Mouse (Mus musculus): ENCODE data around the gene Itga7. TPM values are rescaled to one million over a fixed set of nuclear protein-coding genes. Genes with fewer than 3 reads are reported as not detected.
"Not testable (repeated sequence)": the region's sequence is repeated elsewhere in the genome, so short reads cannot be mapped to it uniquely, and the experiment has no call there.

The Itga7 gene
- polyA plus RNA-seq, 1 experiment from 2014 or later = 2.4 TPM

DNA sequence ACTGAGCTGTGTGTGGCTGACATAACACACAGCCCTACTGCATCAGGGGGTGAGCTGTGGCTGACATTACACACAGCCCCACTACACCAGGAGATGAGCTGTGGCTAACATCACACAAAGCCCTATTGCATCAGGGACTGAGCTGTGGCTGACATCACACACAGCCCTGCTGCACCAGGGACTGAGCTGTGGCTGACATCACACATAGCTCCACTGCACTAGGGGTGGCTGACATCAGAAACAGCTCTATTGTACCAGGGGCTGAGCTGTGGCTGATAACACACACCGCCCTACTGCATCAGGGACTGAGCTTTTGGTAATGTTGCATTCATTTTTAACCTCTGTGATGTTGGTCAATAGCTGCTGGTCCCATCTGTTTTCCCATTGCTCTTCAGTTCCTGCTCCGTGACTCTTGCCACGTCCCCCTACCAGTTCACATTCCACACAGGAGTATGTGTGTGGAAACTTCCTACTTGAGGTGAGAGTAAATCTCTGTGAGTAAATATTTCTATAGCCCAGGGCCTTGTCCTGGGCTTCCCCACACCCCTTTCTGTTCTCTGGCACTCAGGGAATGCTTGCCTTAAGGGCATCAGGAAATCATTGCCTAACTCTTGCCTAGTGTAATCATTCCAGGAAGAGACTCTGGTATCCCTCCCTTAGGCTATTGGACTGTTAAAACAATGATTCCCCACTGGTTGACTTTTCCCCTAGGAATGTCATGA, 47.2 kb downstream of the Itga7 start:
- DNase-seq (ENCODE audit: low spot score) = no peak

DNA sequence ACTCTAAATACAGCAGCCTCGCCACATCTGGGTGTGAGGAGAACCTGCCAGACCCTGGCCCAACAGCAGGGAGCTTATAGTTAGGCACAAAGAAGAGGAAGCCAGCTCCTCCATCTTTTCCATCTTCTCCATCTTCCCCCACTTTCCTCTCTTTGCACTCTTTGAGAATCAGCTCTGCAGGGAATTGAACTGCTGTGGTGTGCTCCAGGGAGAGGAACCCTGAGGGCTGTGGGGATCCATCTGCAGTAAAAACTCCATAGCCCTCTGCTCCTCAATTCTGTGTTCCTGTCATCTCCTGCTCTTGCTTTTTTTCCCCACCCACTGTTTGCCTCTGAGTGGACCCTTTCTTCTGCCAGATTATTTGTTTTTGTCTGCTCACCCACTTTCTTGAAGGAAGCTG, 55.5 kb downstream of the Itga7 start, which contains the start of gene Olfr9:
Gene Olfr9 (plus strand): TSS at position 301 of the 400 bp plus-strand sequence.
- not testable (repeated sequence) for DNase-seq (ENCODE audit: low spot score)

DNA sequence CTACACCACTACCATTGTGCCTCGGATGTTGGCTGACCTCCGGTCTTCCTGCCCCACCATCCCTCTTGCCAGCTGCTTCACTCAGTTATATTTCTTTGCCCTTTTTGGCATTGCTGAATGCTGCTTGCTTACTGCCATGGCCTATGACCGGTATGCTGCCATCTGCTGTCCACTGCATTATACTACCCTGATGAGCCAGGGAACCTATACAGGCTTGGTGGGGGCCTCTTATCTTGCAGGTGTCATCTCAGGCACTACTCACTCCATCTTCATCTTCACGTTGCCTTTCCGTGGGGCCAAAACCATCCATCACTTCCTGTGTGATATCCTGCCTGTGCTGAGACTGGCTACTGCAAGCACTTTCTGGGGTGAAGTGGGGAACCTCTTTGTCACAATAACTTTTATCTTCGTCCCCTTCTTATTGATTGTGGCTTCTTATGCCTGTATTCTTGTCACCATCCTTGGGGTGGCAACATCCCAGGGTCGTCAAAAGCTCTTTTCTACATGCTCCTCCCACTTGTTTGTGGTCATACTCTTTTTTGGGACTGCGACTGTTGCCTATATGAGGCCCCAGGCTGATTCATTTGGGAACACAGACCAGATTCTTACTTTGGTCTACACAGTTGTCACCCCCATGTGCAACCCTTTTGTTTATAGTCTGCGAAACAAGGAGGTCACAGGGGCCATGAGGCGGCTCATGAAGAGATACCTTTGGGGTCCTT, 56.7 kb downstream of the Itga7 start:
- DNase-seq (ENCODE audit: low spot score) = not testable (repeated sequence)

DNA sequence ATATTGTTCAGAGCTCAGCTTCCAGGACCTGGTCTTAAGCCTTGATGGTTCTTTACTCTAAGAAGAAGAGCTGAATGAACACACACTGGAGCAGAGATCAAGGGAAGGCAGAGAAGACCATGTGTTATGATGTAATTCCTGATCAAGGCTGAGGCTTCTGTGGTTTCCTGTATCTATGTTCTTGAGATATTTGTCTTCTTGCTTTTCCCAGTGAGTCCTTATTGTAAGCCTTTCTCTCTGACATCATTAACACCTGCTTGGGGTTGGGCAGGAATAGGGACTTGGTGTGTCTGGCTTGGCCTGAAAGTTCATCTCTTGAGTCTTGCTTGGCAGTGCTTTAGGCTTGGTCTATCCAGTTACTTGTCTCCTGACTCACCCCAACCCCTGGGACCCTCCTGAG, 57.4 kb downstream of the Itga7 start:
- peak; percentile 76 for DNase-seq (ENCODE audit: low spot score)

DNA sequence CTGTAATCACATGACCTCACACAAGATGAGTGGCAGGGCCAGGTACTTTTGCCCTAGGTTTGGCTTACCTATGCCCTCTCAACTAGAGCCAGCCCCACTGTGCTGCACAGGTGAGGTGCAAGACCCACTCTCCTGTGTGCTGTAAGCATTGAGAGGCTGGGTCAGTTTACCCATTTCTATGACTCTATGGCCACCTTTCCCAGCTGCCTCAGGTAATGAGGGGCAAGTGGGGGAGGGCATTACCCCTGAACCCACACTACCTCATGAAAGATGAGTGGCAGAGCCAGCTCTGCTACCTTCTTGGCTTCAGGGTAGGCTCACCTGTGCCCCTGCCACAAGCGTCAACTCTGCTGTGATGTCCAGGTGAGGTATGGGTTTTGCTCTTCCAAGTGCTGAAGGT, 62.2 kb downstream of the Itga7 start:
- DNase-seq (ENCODE audit: low spot score) = no peak

DNA sequence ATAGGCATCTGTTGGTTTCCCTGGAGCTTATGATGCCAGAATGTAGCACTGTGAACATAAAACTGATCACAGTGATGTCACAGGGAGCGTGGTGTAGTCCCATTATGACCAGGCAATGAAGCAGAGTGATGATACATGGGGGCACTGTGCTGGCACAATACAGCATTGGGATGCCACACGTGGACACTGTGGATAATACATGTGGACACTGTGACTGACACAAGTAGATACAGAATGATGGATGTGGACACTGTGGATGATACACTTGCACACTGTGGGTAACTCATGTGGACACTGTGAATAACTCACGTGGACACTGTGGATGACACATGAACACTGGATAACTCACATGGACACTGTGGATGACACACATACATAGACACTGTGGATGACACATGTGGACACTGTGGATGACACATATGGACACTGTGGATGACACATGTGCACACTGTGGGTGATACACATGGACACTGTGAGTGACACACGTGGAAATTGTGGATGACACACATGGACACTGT, 63.0 kb downstream of the Itga7 start:
- DNase-seq (ENCODE audit: low spot score) = no peak

DNA sequence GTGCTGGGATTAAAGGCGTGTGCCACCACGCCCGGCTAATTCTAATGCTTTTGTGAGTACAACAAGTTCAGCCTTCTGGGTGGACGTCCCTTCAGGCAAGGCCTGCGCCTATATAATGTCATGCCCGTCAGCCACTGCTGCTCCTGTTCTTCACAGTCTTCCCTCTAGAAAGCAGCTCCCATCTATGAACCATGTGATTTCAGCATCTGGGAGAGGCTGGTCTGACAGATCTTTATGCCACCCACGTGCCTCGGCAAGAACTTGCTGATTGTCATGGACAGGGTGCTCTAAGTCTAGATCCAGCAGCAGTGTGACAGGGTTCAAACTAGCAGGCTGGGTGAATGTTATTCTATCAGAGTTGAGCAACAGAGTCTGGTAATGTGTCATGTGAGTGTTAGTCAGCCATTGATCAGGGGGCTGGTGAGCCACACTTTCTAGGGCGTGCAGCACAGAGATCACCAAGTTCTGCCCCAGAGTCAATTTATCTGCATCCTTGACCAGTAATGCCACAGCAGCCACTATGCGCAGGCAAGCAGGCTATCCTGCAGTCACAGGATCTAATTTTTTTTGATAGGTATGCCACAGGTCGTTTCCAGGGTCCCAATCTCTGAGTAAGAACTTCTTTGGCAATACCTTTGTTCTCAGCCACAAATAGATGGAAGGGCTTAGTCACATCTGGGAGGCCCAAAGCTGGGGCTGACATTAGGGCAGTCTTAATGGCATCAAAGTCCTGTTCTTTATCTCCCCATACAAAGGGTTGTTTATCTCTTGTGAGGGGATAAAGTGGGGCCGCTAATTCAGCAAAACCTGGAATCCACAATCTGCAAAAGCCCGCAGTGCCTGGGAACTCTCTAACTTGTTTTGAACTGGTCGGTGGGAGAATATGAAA, 70.7 kb downstream of the Itga7 start:
- no peak for DNase-seq (ENCODE audit: low spot score)

Other genes starting within 250 kb of the Itga7 start
- gene Rab5b, start 237.6 kb upstream of the Itga7 start, polyA plus RNA-seq (2015; fragmentation: Nextera tagmentation; extraction: Ambion mirVana) = 45.3 and 46.5 TPM in 2 replicates
- gene Pmel, start 229.6 kb upstream of the Itga7 start, polyA plus RNA-seq (2015; fragmentation: Nextera tagmentation; extraction: Ambion mirVana) = 1.1 and 1.3 TPM in 2 replicates
- gene Cdk2, start 228.8 kb upstream of the Itga7 start, polyA plus RNA-seq (2015; fragmentation: Nextera tagmentation; extraction: Ambion mirVana) = 115 and 117 TPM in 2 replicates
- gene Dgka, start 189.0 kb upstream of the Itga7 start, polyA plus RNA-seq (2015; fragmentation: Nextera tagmentation; extraction: Ambion mirVana) = 135 and 136 TPM in 2 replicates
- 74.7 and 79.2 TPM in 2 replicates for gene Pym1, start 185.9 kb upstream of the Itga7 start, polyA plus RNA-seq (2015; fragmentation: Nextera tagmentation; extraction: Ambion mirVana)
- 0.48 and 0.67 TPM in 2 replicates for gene Mmp19, start 142.9 kb upstream of the Itga7 start, polyA plus RNA-seq (2015; fragmentation: Nextera tagmentation; extraction: Ambion mirVana)
- gene Dnajc14, start 129.8 kb upstream of the Itga7 start, polyA plus RNA-seq (2015; fragmentation: Nextera tagmentation; extraction: Ambion mirVana) = 32.5 and 32.8 TPM in 2 replicates
- gene Tmem198b, start 129.4 kb upstream of the Itga7 start, polyA plus RNA-seq (2015; fragmentation: Nextera tagmentation; extraction: Ambion mirVana) = 6.0 and 6.6 TPM in 2 replicates
- gene Sarnp, start 116.5 kb upstream of the Itga7 start, polyA plus RNA-seq (2015; fragmentation: Nextera tagmentation; extraction: Ambion mirVana) = 186 and 199 TPM in 2 replicates
- 102 and 113 TPM in 2 replicates for gene Ormdl2, start 112.2 kb upstream of the Itga7 start, polyA plus RNA-seq (2015; fragmentation: Nextera tagmentation; extraction: Ambion mirVana)
- 2.3 and 3.0 TPM in 2 replicates for gene Gdf11, start 42.1 kb upstream of the Itga7 start, polyA plus RNA-seq (2015; fragmentation: Nextera tagmentation; extraction: Ambion mirVana)
- 172 and 183 TPM in 2 replicates for gene Cd63, start 32.8 kb upstream of the Itga7 start, polyA plus RNA-seq (2015; fragmentation: Nextera tagmentation; extraction: Ambion mirVana)
- 6.3 and 7.1 TPM in 2 replicates for gene Rdh5, start 10.9 kb upstream of the Itga7 start, polyA plus RNA-seq (2015; fragmentation: Nextera tagmentation; extraction: Ambion mirVana)
- gene Bloc1s1, start 9.8 kb upstream of the Itga7 start, polyA plus RNA-seq (2015; fragmentation: Nextera tagmentation; extraction: Ambion mirVana) = 251 and 253 TPM in 2 replicates
- 3.4 and 5.5 TPM in 2 replicates for gene Mettl7b, start 27.2 kb downstream of the Itga7 start, polyA plus RNA-seq (2015; fragmentation: Nextera tagmentation; extraction: Ambion mirVana)
- gene Olfr9, start 55.6 kb downstream of the Itga7 start, polyA plus RNA-seq (2015; fragmentation: Nextera tagmentation; extraction: Ambion mirVana) = not detected in 2 replicates
- not detected in 2 replicates for gene Olfr763, start 77.0 kb downstream of the Itga7 start, polyA plus RNA-seq (2015; fragmentation: Nextera tagmentation; extraction: Ambion mirVana)
- not detected in 2 replicates for gene Olfr764-ps1, start 106.1 kb downstream of the Itga7 start, polyA plus RNA-seq (2015; fragmentation: Nextera tagmentation; extraction: Ambion mirVana)
- not detected in 2 replicates for gene Olfr765, start 116.2 kb downstream of the Itga7 start, polyA plus RNA-seq (2015; fragmentation: Nextera tagmentation; extraction: Ambion mirVana)
- gene Olfr766-ps1, start 135.2 kb downstream of the Itga7 start, polyA plus RNA-seq (2015; fragmentation: Nextera tagmentation; extraction: Ambion mirVana) = not detected in 2 replicates
- gene Olfr767, start 149.1 kb downstream of the Itga7 start, polyA plus RNA-seq (2015; fragmentation: Nextera tagmentation; extraction: Ambion mirVana) = not detected in 2 replicates
- not detected in 2 replicates for gene Olfr768, start 165.6 kb downstream of the Itga7 start, polyA plus RNA-seq (2015; fragmentation: Nextera tagmentation; extraction: Ambion mirVana)
- not detected in 2 replicates for gene Olfr769, start 184.0 kb downstream of the Itga7 start, polyA plus RNA-seq (2015; fragmentation: Nextera tagmentation; extraction: Ambion mirVana)
- not detected in 2 replicates for gene Olfr770, start 205.2 kb downstream of the Itga7 start, polyA plus RNA-seq (2015; fragmentation: Nextera tagmentation; extraction: Ambion mirVana)
- gene Olfr771, start 230.9 kb downstream of the Itga7 start, polyA plus RNA-seq (2015; fragmentation: Nextera tagmentation; extraction: Ambion mirVana) = not detected in 2 replicates
- not detected in 2 replicates for gene Olfr772, start 244.1 kb downstream of the Itga7 start, polyA plus RNA-seq (2015; fragmentation: Nextera tagmentation; extraction: Ambion mirVana)